Mouse (Mus musculus) liver, adult (tissue): ENCODE measurements around the gene Tmprss11a.

Source experiments
- GATA4 ChIP-seq: IDR thresholded peaks from 2 replicates; pipeline ENCODE4 v1.6.1; 2014; ENCODE audit warnings: mild to moderate bottlenecking, low read length; ENCODE audit not compliant: insufficient replicate concordance

Tmprss11a gene

GRCm38 (mm10) chr5:86373320-86373719 is 95.5 kb downstream of the Tmprss11a start, which contains the start of gene Tmprss11d:
Gene Tmprss11d, minus strand, starts transcription at chr5:86373420.
- TF ChIP-seq GATA4 = no peak
